Mouse (Mus musculus): ENCODE data around the gene Tff3. TPM values are rescaled to one million over a fixed set of nuclear protein-coding genes. Genes with fewer than 3 reads are reported as not detected.

Tff3 gene
- polyA plus RNA-seq, 1 experiment from 2014 or later = 0.70 TPM

GRCm38 (mm10) chr17:31133776-31134175 is 4.3 kb upstream of the Tff3 start:
- H3K4me3 ChIP-seq (ENCODE audit: low read depth, low read length) = no peak overlapping the region
- H3K27ac ChIP-seq (ENCODE audit: low read length) = no peak overlapping the region
- H3K9me3 ChIP-seq (replicated peaks; ENCODE audit: control insufficient read depth, low read length, poor library complexity, severe bottlenecking) = no peaks in the 10 kb centered on the region
- H3K27me3 ChIP-seq (ENCODE audit: control insufficient read depth, insufficient read depth, low read depth, low read length) = no peaks in the 10 kb centered on the region
- no peak overlapping the region for H3K4me2 ChIP-seq (ENCODE audit: low read length)
- WGBS = 77% methylated on average over 15 of the region's 15 CpGs
- no peaks in the 10 kb centered on the region for H3K4me1 ChIP-seq (ENCODE audit: control insufficient read depth, insufficient read depth, low read length)
- no peak for ATAC-seq
- H3K36me3 ChIP-seq (ENCODE audit: control insufficient read depth, insufficient read depth, low read length) = no peaks in the 10 kb centered on the region
- no peak overlapping the region for H3K9ac ChIP-seq (ENCODE audit: low read depth, low read length)

- 84% methylated on average over 10 of the region's 10 CpGs for WGBS
- no peaks in the 10 kb centered on the region for H3K9me3 ChIP-seq (replicated peaks; ENCODE audit: control insufficient read depth, low read length, poor library complexity, severe bottlenecking)
- ATAC-seq = no peak
- H3K27me3 ChIP-seq (ENCODE audit: control insufficient read depth, insufficient read depth, low read depth, low read length) = no peaks in the 10 kb centered on the region
- H3K4me1 ChIP-seq (ENCODE audit: control insufficient read depth, insufficient read depth, low read length) = no peaks in the 10 kb centered on the region
- no peak overlapping the region for H3K4me3 ChIP-seq (ENCODE audit: low read depth, low read length)
- no peak overlapping the region for H3K9ac ChIP-seq (ENCODE audit: low read depth, low read length)
- H3K4me2 ChIP-seq (ENCODE audit: low read length) = no peak overlapping the region
- H3K27ac ChIP-seq (ENCODE audit: low read length) = no peak overlapping the region
- H3K36me3 ChIP-seq (ENCODE audit: control insufficient read depth, insufficient read depth, low read length) = no peaks in the 10 kb centered on the region
Observed at GRCm38 (mm10) chr17:31131269-31131821, 1.9 kb upstream of the Tff3 start.

GRCm38 (mm10) chr17:31128708-31129318 is 633 bp downstream of the Tff3 start:
- Histone ChIP-seq H3K4me3 (ENCODE audit: low read depth, low read length) (no peak overlapping the region), H3K4me2 (ENCODE audit: low read length) (no peak overlapping the region), H3K4me1 (ENCODE audit: control insufficient read depth, insufficient read depth, low read length) (no peaks in the 10 kb centered on the region), H3K27me3 (ENCODE audit: control insufficient read depth, insufficient read depth, low read depth, low read length) (no peaks in the 10 kb centered on the region), H3K9ac (ENCODE audit: low read depth, low read length) (no peak overlapping the region), H3K36me3 (ENCODE audit: control insufficient read depth, insufficient read depth, low read length) (no peaks in the 10 kb centered on the region), H3K27ac (ENCODE audit: low read length) (no peak overlapping the region), H3K9me3 (replicated peaks; ENCODE audit: control insufficient read depth, low read length, poor library complexity, severe bottlenecking) (no peaks in the 10 kb centered on the region)
- ATAC-seq = no peak
- 84% methylated on average over 9 of the region's 9 CpGs for WGBS

- no peak overlapping the region for H3K27ac ChIP-seq (ENCODE audit: low read length)
Observed at GRCm38 (mm10) chr17:31125548-31126266, 3.7 kb downstream of the Tff3 start.

GRCm38 (mm10) chr17:31121975-31122374 is 7.5 kb downstream of the Tff3 start:
- H3K27me3 ChIP-seq (ENCODE audit: control insufficient read depth, insufficient read depth, low read depth, low read length) = no peaks in the 10 kb centered on the region
- H3K9ac ChIP-seq (ENCODE audit: low read depth, low read length) = no peak overlapping the region
- no peaks in the 10 kb centered on the region for H3K9me3 ChIP-seq (replicated peaks; ENCODE audit: control insufficient read depth, low read length, poor library complexity, severe bottlenecking)
- H3K4me2 ChIP-seq (ENCODE audit: low read length) = no peak overlapping the region
- H3K36me3 ChIP-seq (ENCODE audit: control insufficient read depth, insufficient read depth, low read length) = no peaks in the 10 kb centered on the region
- 16% methylated on average over 8 of the region's 8 CpGs for WGBS
- no peak overlapping the region for H3K4me3 ChIP-seq (ENCODE audit: low read depth, low read length)
- no peak overlapping the region for H3K27ac ChIP-seq (ENCODE audit: low read length)
- H3K4me1 ChIP-seq (ENCODE audit: control insufficient read depth, insufficient read depth, low read length) = no peaks in the 10 kb centered on the region
- ATAC-seq = no peak

More at GRCm38 (mm10) chr17:31125548-31126266, 3.7 kb downstream of the Tff3 start:
- Histone ChIP-seq H3K4me1 (ENCODE audit: control insufficient read depth, insufficient read depth, low read length) (no peaks in the 10 kb centered on the region), H3K36me3 (ENCODE audit: control insufficient read depth, insufficient read depth, low read length) (no peaks in the 10 kb centered on the region), H3K4me3 (ENCODE audit: low read depth, low read length) (no peak overlapping the region), H3K4me2 (ENCODE audit: low read length) (no peak overlapping the region), H3K9me3 (replicated peaks; ENCODE audit: control insufficient read depth, low read length, poor library complexity, severe bottlenecking) (no peaks in the 10 kb centered on the region), H3K9ac (ENCODE audit: low read depth, low read length) (no peak overlapping the region), H3K27me3 (ENCODE audit: control insufficient read depth, insufficient read depth, low read depth, low read length) (no peaks in the 10 kb centered on the region)
- ATAC-seq = no peak
- WGBS = 39% methylated on average over 9 of the region's 9 CpGs

- Histone ChIP-seq H3K27me3 (ENCODE audit: control insufficient read depth, insufficient read depth, low read depth, low read length) (no peaks in the 10 kb centered on the region), H3K4me3 (ENCODE audit: low read depth, low read length) (no peak overlapping the region), H3K4me2 (ENCODE audit: low read length) (no peak overlapping the region), H3K27ac (ENCODE audit: low read length) (no peak overlapping the region), H3K4me1 (ENCODE audit: control insufficient read depth, insufficient read depth, low read length) (no peaks in the 10 kb centered on the region), H3K9ac (ENCODE audit: low read depth, low read length) (no peak overlapping the region), H3K9me3 (replicated peaks; ENCODE audit: control insufficient read depth, low read length, poor library complexity, severe bottlenecking) (no peaks in the 10 kb centered on the region), H3K36me3 (ENCODE audit: control insufficient read depth, insufficient read depth, low read length) (peaks cover 12% of the 10 kb centered on the region)
- peak; percentile 67 for ATAC-seq
- WGBS = 6% methylated on average over 7 of the region's 7 CpGs
Observed at GRCm38 (mm10) chr17:31119429-31119828, 10.0 kb downstream of the Tff3 start.

- Histone ChIP-seq H3K9ac (ENCODE audit: low read depth, low read length) (no peak overlapping the region), H3K4me3 (ENCODE audit: low read depth, low read length) (no peak overlapping the region), H3K27me3 (ENCODE audit: control insufficient read depth, insufficient read depth, low read depth, low read length) (no peaks in the 10 kb centered on the region), H3K9me3 (replicated peaks; ENCODE audit: control insufficient read depth, low read length, poor library complexity, severe bottlenecking) (no peaks in the 10 kb centered on the region), H3K4me2 (ENCODE audit: low read length) (no peak overlapping the region), H3K27ac (ENCODE audit: low read length) (no peak overlapping the region), H3K4me1 (ENCODE audit: control insufficient read depth, insufficient read depth, low read length) (no peaks in the 10 kb centered on the region; the same call in 1 of the 2 replicates), H3K36me3 (ENCODE audit: control insufficient read depth, insufficient read depth, low read length) (peaks cover 18% of the 10 kb centered on the region)
- no peak for ATAC-seq
- 85% methylated on average over 5 of the region's 5 CpGs for WGBS
Observed at GRCm38 (mm10) chr17:31117946-31118345, 11.5 kb downstream of the Tff3 start.

GRCm38 (mm10) chr17:31116063-31116462 is 13.4 kb downstream of the Tff3 start:
- ATAC-seq = no peak
- 74% methylated on average over 6 of the region's 6 CpGs for WGBS
- no peaks in the 10 kb centered on the region for H3K27me3 ChIP-seq (ENCODE audit: control insufficient read depth, insufficient read depth, low read depth, low read length)
- H3K9ac ChIP-seq (ENCODE audit: low read depth, low read length) = no peak overlapping the region
- H3K4me3 ChIP-seq (ENCODE audit: low read depth, low read length) = no peak overlapping the region
- no peaks in the 10 kb centered on the region; the same call in 1 of the 2 replicates for H3K4me1 ChIP-seq (ENCODE audit: control insufficient read depth, insufficient read depth, low read length)
- no peak overlapping the region for H3K27ac ChIP-seq (ENCODE audit: low read length)
- no peaks in the 10 kb centered on the region for H3K9me3 ChIP-seq (replicated peaks; ENCODE audit: control insufficient read depth, low read length, poor library complexity, severe bottlenecking)
- H3K36me3 ChIP-seq (ENCODE audit: control insufficient read depth, insufficient read depth, low read length) = peaks cover 32% of the 10 kb centered on the region
- H3K4me2 ChIP-seq (ENCODE audit: low read length) = no peak overlapping the region

- 21% methylated on average over 9 of the region's 9 CpGs for WGBS
Observed at GRCm38 (mm10) chr17:31113191-31113856, 16.1 kb downstream of the Tff3 start.

More at GRCm38 (mm10) chr17:31113191-31113856, 16.1 kb downstream of the Tff3 start:
- H3K27ac ChIP-seq (ENCODE audit: low read length) = no peak overlapping the region
- peaks cover 49% of the 10 kb centered on the region for H3K36me3 ChIP-seq (ENCODE audit: control insufficient read depth, insufficient read depth, low read length)
- H3K4me2 ChIP-seq (ENCODE audit: low read length) = no peak overlapping the region
- no peaks in the 10 kb centered on the region; the same call in 1 of the 2 replicates for H3K4me1 ChIP-seq (ENCODE audit: control insufficient read depth, insufficient read depth, low read length)
- no peak overlapping the region for H3K9ac ChIP-seq (ENCODE audit: low read depth, low read length)
- no peaks in the 10 kb centered on the region for H3K27me3 ChIP-seq (ENCODE audit: control insufficient read depth, insufficient read depth, low read depth, low read length)
- no peak for ATAC-seq
- no peak overlapping the region for H3K4me3 ChIP-seq (ENCODE audit: low read depth, low read length)
- H3K9me3 ChIP-seq (replicated peaks; ENCODE audit: control insufficient read depth, low read length, poor library complexity, severe bottlenecking) = no peaks in the 10 kb centered on the region
